Mouse (Mus musculus) urinary bladder, postnatal 4 days (tissue): Measurements from ENCODE around the gene Cntn5.

Experiments used
- DNase-seq, 2 experiments: peaks; one replicate each; pipeline ENCODE4 v3.0.0; 2021 to 2022; ENCODE audit warnings: low spot score in 2 of 2

Cntn5 gene

GRCm38 (mm10) chr9:10904616-10905363 lies at the start of gene Cntn5:
Gene Cntn5 (minus strand): TSS chr9:10904775.
- DNase-seq: no peak

- no peak for DNase-seq
These were observed 45.9 kb upstream of the Cntn5 start for GRCm38 (mm10) chr9:10950470-10950869.

GRCm38 (mm10) chr9:10909573-10909972 lies 5.0 kb upstream of the Cntn5 start:
- no peak for DNase-seq

- DNase-seq: no peak
These were observed 1.1 kb upstream of the Cntn5 start for GRCm38 (mm10) chr9:10905696-10906095.

- no peak for DNase-seq
These were observed 24.8 kb downstream of the Cntn5 start for GRCm38 (mm10) chr9:10879758-10880157.

- DNase-seq: no peak
These were observed 30.7 kb downstream of the Cntn5 start for GRCm38 (mm10) chr9:10873881-10874280.

- no peak for DNase-seq
These were observed 48.2 kb downstream of the Cntn5 start for GRCm38 (mm10) chr9:10856204-10856892.

GRCm38 (mm10) chr9:10816711-10817110 lies 87.9 kb downstream of the Cntn5 start:
- DNase-seq: no peak

- DNase-seq: no peak
These were observed 107.4 kb downstream of the Cntn5 start for GRCm38 (mm10) chr9:10797158-10797557.

GRCm38 (mm10) chr9:10795102-10795501 lies 109.5 kb downstream of the Cntn5 start:
- no peak for DNase-seq

- no peak for DNase-seq
These were observed 172.7 kb downstream of the Cntn5 start for GRCm38 (mm10) chr9:10731878-10732277.

- no peak for DNase-seq
These were observed 180.4 kb downstream of the Cntn5 start for GRCm38 (mm10) chr9:10724191-10724590.

GRCm38 (mm10) chr9:10722121-10722520 lies 182.5 kb downstream of the Cntn5 start:
- no peak for DNase-seq

GRCm38 (mm10) chr9:10718986-10719385 lies 185.6 kb downstream of the Cntn5 start:
- no peak for DNase-seq

GRCm38 (mm10) chr9:10713641-10714040 lies 190.9 kb downstream of the Cntn5 start:
- DNase-seq: no peak

- no peak for DNase-seq
These were observed 222.9 kb downstream of the Cntn5 start for GRCm38 (mm10) chr9:10681646-10682045.

GRCm38 (mm10) chr9:10681181-10681580 lies 223.4 kb downstream of the Cntn5 start:
- no peak for DNase-seq

GRCm38 (mm10) chr9:10668676-10669075 lies 235.9 kb downstream of the Cntn5 start:
- DNase-seq: no peak

- no peak for DNase-seq
These were observed 237.1 kb downstream of the Cntn5 start for GRCm38 (mm10) chr9:10667438-10667837.

GRCm38 (mm10) chr9:10665756-10666155 lies 238.8 kb downstream of the Cntn5 start:
- DNase-seq: no peak

GRCm38 (mm10) chr9:10663101-10663500 lies 241.5 kb downstream of the Cntn5 start:
- DNase-seq: no peak

- no peak for DNase-seq
These were observed 245.1 kb downstream of the Cntn5 start for GRCm38 (mm10) chr9:10659478-10659877.

GRCm38 (mm10) chr9:10658086-10658485 lies 246.5 kb downstream of the Cntn5 start:
- DNase-seq: no peak
